Mouse (Mus musculus) G1E-ER4 (cell line): Measurements from ENCODE around the gene Ldb2. TPM values are rescaled to one million over a fixed set of nuclear protein-coding genes. Genes with fewer than 3 reads are reported as not detected.

Source experiments
- GATA1 ChIP-seq: IDR thresholded peaks from one replicate; pipeline ENCODE4 v1.8.0; 2012; ENCODE audit warnings: low read length, inconsistent platforms
- polyA plus RNA-seq: library from polyadenylated mRNA; stranded (reverse); fragments of >175 nt; gene quantifications from 2 replicates; pipeline ENCODE4 v1.2.3, GENCODE M21; 2012

Gene Ldb2
- polyA plus RNA-seq, 1 experiment, result not detected

GRCm38 (mm10) chr5:44729646-44730310, 69.7 kb downstream of the Ldb2 start:
- no peak for TF ChIP-seq GATA1

- no peak for TF ChIP-seq GATA1
These were observed 71.5 kb downstream of the Ldb2 start for GRCm38 (mm10) chr5:44727995-44728394.

GRCm38 (mm10) chr5:44726546-44727476, 72.7 kb downstream of the Ldb2 start:
- no peak for TF ChIP-seq GATA1

- no peak for TF ChIP-seq GATA1
These were observed 74.0 kb downstream of the Ldb2 start for GRCm38 (mm10) chr5:44725501-44725900.

GRCm38 (mm10) chr5:44719872-44720271, 79.6 kb downstream of the Ldb2 start:
- TF ChIP-seq GATA1, result no peak

- no peak for TF ChIP-seq GATA1
These were observed 85.0 kb downstream of the Ldb2 start for GRCm38 (mm10) chr5:44714508-44714907.

- TF ChIP-seq GATA1, result no peak
These were observed 86.2 kb downstream of the Ldb2 start for GRCm38 (mm10) chr5:44713181-44713789.

- no peak for TF ChIP-seq GATA1
These were observed 88.3 kb downstream of the Ldb2 start for GRCm38 (mm10) chr5:44711211-44711610.

GRCm38 (mm10) chr5:44710132-44710871, 89.2 kb downstream of the Ldb2 start:
- TF ChIP-seq GATA1, result no peak

- no peak for TF ChIP-seq GATA1
These were observed 90.2 kb downstream of the Ldb2 start for GRCm38 (mm10) chr5:44709276-44709675.

GRCm38 (mm10) chr5:44707946-44708345, 91.5 kb downstream of the Ldb2 start:
- no peak for TF ChIP-seq GATA1

GRCm38 (mm10) chr5:44706997-44707698, 92.3 kb downstream of the Ldb2 start:
- TF ChIP-seq GATA1, result no peak

GRCm38 (mm10) chr5:44697993-44698392, 101.5 kb downstream of the Ldb2 start:
- TF ChIP-seq GATA1, result no peak

GRCm38 (mm10) chr5:44696548-44696947, 102.9 kb downstream of the Ldb2 start:
- no peak for TF ChIP-seq GATA1

- no peak for TF ChIP-seq GATA1
These were observed 105.8 kb downstream of the Ldb2 start for GRCm38 (mm10) chr5:44693674-44694073.
